9 mouse cellular contexts compared by ENCODE assay signal in the genomic region with DNA sequence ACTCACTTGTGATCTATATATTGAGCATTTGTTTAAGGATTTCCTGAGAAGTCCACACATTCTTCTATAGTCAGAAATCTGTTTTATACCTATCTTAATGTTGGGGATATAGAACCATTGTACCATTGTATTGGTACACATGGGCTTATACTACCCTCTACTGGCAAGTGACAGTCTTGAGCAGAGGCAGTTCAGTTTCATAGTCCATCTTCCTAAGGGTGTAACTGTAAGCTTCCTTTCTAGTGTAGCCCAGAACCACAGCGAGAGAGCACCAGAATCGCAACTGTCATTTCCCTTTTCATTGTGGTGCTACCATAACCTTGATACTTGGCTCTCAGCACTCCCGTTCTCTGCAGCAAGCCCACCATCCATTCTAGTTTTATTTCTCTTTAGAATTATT. TPM values are rescaled to one million over a fixed set of nuclear protein-coding genes. Genes with fewer than 3 reads are reported as not detected.
DNase-seq lines count a peak whose midpoint lies in the region; ATAC-seq lines count a peak whose summit lies in the region.
"Had no signal": no experiment of that assay in that cellular context is flagged by ENCODE, and none has a peak within 500 bp of the region (broad histone marks: within the 10 kb centered on the region; RNA-seq: fewer than 3 reads in every experiment).

No protein-coding gene starts in this region.

- peak; percentile 83 for ATAC-seq in forebrain, embryonic 15.5 days (replicated peaks)
- ATAC-seq in midbrain, embryonic 14.5 days (ENCODE audit: low FRiP score, low TSS enrichment) = peak; percentile 69; the same call in 1 of the 2 replicates

- intact Hi-C loops in heart, postnatal 25 days (cut with DNase I) = loop anchor here (1.0 to 5.0 kb wide), 4 partner anchors 69 to 197 kb away; a partner anchor contains a TSS

- H3K27me3 ChIP-seq in forebrain, embryonic 15.5 days = no peaks in the 10 kb centered on the region
- H3K27me3 ChIP-seq in midbrain, embryonic 14.5 days (ENCODE audit: control insufficient read depth, insufficient read depth, low read length) = no peaks in the 10 kb centered on the region
- H3K27me3 ChIP-seq: limb, embryonic 15.5 days had no signal

- DNase-seq in heart, adult 8-10 months (ENCODE audit: low spot score) = peak; percentile 57
- no peak for DNase-seq in heart, postnatal 25 days (ENCODE audit: low spot score)
- DNase-seq in CD4-positive, CD25-positive, alpha-beta regulatory T cell, adult 2 months (ENCODE audit: low read depth, low spot score) = peak; percentile 75
- peak; percentile 54 for DNase-seq in brain, embryonic 18.5 days (ENCODE audit: low read depth, low spot score)
- DNase-seq in kidney, postnatal 14 days = peak; percentile 50
- DNase-seq in midbrain, embryonic 14.5 days = peak; percentile 89
- DNase-seq in spleen, adult 18-20 months = no peak

- no peak overlapping the region for H3K27ac ChIP-seq in forebrain, embryonic 15.5 days (replicated peaks)
- H3K27ac ChIP-seq in midbrain, embryonic 14.5 days (replicated peaks; ENCODE audit: low read depth, low read length) = no peak overlapping the region
- H3K27ac ChIP-seq: limb, embryonic 15.5 days had no signal

- no peak overlapping the region for H3K9ac ChIP-seq in forebrain, embryonic 15.5 days (replicated peaks)
- no peak overlapping the region for H3K9ac ChIP-seq in midbrain, embryonic 14.5 days (replicated peaks; ENCODE audit: low read length)
- H3K9ac ChIP-seq: limb, embryonic 15.5 days had no signal

- no peaks in the 10 kb centered on the region for H3K9me3 ChIP-seq in forebrain, embryonic 15.5 days
- no peaks in the 10 kb centered on the region for H3K9me3 ChIP-seq in midbrain, embryonic 14.5 days (ENCODE audit: control insufficient read depth, low read length)
- H3K9me3 ChIP-seq: limb, embryonic 15.5 days had no signal

- H3K4me3 ChIP-seq in forebrain, embryonic 15.5 days = no peak overlapping the region
- no peak overlapping the region for H3K4me3 ChIP-seq in midbrain, embryonic 14.5 days (replicated peaks; ENCODE audit: low read depth, low read length)
- H3K4me3 ChIP-seq: limb, embryonic 15.5 days had no signal

- no peaks in the 10 kb centered on the region for H3K4me1 ChIP-seq in forebrain, embryonic 15.5 days
- H3K4me1 ChIP-seq in midbrain, embryonic 14.5 days (ENCODE audit: control insufficient read depth, insufficient read depth, low read length) = no peaks in the 10 kb centered on the region
- H3K4me1 ChIP-seq: limb, embryonic 15.5 days had no signal

- 80% methylated on average over 3 of the region's 3 CpGs for WGBS in forebrain, embryonic 15.5 days
- 80% methylated on average over 3 of the region's 3 CpGs for WGBS in midbrain, embryonic 14.5 days

- H3K4me2 ChIP-seq in forebrain, embryonic 15.5 days (replicated peaks) = no peak overlapping the region
- H3K4me2 ChIP-seq in midbrain, embryonic 14.5 days (ENCODE audit: low read length) = no peak overlapping the region
- H3K4me2 ChIP-seq: limb, embryonic 15.5 days had no signal

- peaks cover 14% of the 10 kb centered on the region; the same call in 1 of the 2 replicates for H3K36me3 ChIP-seq in forebrain, embryonic 15.5 days
- peaks cover 8% of the 10 kb centered on the region; the same call in 1 of the 2 replicates for H3K36me3 ChIP-seq in midbrain, embryonic 14.5 days (ENCODE audit: control insufficient read depth, insufficient read depth, low read length)
- H3K36me3 ChIP-seq: limb, embryonic 15.5 days had no signal

RNA-seq across cellular contexts. Expression of a gene that starts 36.8 kb away (rescaled TPM):
- total RNA-seq in heart, adult 8-10 months (2022) = under 1 TPM in 2 of 4 experiments, not detected in 2; 0.14 to 0.34 TPM
- total RNA-seq in heart, postnatal 25 days (2021) = under 1 TPM in 1 of 2 experiments, not detected in 1; 0.17 TPM
- 1.3 and 3.2 TPM in 2 replicates for polyA plus RNA-seq in forebrain, embryonic 15.5 days (2015; fragmentation: Nextera tagmentation; extraction: Ambion mirVana)
- polyA plus RNA-seq in midbrain, embryonic 14.5 days (2014; fragmentation: Nextera tagmentation; extraction: Ambion mirVana) = 8.3 and 10.8 TPM in 2 replicates

Comparison
In these comparisons a context has a peak if more than half of its experiments do, and no peak if none do; other contexts are left out.
1. DNase-seq: peak in heart, adult 8-10 months (single experiment), CD4-positive, CD25-positive, alpha-beta regulatory T cell, adult 2 months (single experiment), brain, embryonic 18.5 days (single experiment), kidney, postnatal 14 days (single experiment) and midbrain, embryonic 14.5 days (single experiment); none in heart, postnatal 25 days (single experiment) and spleen, adult 18-20 months (0 of 2).